Mouse (Mus musculus): ENCODE measurements around the gene Synpo2l.
A peak's percentile ranks its signal among the peaks of the same experiment; 100 is the strongest.

Gene Synpo2l

DNA sequence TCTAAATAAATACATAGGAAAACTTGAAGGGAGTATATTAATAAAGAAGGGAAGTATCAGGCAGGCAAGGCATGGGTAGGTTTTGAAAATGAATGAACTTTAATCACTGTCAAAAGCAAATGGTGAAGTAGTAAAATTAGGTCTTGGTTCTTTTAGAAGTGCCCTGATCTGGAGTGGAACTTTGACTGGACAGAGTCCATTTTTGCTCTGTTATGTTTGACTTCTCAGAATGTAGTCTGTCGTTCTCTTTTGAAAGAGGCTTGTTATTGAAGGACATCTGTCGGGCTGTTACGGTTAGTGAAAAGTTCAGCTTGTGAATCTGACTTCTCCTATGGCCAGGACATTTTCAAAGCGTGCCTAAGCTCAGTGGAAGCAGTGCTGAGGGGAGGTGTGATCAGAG lies 9.8 kb upstream of the Synpo2l start:
- DNase-seq, result no peak

DNA sequence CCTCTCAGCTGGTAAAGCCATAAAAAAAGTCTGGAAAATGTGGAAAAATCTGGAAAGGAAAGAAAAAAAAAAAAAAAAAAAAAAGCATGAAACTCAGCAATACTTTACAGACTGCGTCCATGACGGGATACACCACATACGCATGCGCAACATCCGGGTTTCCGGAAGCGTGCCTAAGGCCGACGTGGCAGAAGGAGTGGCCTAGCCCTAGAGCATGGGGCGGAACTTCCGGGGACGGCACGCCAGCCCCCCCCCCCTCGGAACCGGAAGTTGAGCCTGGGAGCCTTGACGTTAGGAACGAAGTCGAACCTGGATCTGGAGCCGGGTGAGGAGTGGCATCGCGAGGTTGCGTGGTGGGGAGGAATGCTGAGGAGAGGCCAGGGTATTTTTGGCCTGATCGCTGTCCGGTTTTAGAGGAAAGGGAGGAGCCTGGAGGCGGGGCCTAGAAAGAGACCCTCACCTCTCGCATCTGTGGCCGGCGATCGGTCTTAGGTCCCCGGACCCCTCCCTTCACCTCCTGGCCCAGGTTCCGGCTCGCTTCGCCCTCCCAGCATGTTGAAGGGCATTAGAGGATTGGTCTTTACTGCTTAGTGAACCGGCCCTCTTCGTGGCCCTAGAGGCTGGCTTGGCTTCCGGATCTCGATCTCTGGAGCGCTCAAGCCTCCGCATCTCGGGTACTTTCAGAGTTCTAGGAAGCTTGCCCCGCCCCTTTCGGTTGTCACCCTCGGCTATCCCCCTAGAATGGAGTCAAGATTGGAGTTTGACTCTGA lies 6.1 kb upstream of the Synpo2l start, which contains the start of gene Sec24c:
TSS of gene Sec24c (plus strand) at position 245 of the 770 bp plus-strand sequence.
- peak; percentile 99 for DNase-seq

DNA sequence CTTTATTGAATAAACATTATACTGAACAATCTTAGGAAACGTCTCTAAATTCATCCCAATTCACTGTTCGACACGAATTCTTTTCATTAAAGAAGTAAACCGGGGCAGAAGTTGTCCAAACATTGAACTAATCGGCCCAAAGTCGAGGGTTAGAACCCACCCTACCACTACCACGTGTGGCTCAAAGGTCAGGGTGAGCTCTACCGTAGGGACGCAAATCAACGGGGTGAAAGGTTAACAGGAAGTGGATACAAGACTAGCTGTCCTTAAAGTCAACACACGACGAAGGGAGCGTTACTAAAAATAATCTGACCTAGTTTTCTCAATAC lies 5.5 kb upstream of the Synpo2l start:
- no peak for DNase-seq

DNA sequence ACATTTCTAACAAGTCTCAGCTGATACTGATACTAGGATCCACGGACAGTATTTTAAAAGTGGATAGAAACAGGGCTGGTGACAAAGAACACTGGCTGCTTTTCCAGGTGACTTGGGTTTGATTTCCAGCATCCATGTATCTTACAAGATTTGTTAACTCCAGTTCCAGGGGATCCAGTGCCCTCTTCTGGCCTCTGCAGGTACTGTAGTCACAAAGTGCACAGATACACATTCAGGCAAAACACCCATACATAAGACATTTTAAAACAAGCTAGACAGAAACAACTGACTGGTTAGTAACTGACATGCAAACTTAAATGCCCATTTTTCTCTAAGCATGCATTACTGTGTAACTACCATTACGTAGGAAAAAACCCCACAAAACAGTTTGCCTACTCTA lies 4.8 kb upstream of the Synpo2l start:
- peak; percentile 63 for DNase-seq

DNA sequence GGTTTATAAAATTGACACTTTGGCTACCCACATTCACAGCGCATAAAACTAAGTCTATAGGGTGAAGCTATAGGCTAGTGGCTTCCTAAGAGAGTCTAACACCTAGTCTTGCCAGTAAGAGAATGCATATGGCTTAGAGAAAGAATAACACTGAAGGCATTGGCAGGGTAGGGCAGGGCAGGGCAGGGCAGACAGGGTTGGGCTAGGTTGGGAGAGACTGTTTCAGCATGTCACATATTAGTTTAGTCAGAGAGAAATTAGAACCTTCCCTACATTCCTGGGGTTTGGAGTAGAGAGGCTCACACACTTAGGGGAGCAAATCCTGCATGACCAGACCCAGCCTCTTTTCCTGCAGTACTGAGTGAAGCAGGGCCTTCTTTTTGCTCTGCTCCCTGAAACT lies 685 bp downstream of the Synpo2l start:
- DNase-seq, result no peak

DNA sequence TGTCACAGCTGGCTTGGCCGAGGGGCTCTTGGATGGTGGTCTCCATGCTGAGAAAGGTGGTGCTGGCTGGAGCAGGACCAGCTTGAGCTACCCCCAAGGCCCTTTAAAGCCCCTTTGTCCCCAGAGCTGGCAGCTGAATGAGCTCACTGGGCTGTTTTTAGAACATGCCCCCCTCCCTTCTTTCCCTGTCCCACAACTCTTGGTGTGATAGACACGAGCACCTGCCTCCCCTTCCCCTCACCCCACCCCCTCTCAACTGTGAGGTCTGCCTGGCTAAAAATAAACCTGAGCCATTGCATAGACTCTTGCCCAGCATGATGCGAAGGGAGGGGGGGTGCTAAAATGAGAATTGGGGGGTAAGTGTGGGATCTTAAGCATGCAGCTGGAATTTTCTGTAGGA lies 3.7 kb downstream of the Synpo2l start:
- DNase-seq, result no peak

DNA sequence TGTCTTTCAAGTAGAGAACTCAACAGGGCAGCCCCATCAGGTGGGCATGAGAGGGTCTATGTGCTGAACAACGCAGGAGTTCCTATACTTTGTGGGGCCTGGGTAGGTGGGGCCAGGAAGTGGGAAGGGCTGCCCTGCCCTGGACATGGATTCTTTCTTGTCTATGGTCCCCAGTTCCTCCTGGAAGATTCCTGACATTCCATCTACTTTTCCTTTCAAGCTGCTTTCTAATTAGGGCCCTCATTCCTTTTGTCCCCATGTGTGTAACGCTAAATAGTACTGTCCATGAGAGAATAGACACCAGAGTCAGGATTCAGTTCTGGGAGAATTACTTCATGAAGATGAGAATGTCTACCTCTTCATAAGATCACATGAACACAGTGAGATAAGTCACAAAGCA lies 4.6 kb downstream of the Synpo2l start:
- no peak for DNase-seq

DNA sequence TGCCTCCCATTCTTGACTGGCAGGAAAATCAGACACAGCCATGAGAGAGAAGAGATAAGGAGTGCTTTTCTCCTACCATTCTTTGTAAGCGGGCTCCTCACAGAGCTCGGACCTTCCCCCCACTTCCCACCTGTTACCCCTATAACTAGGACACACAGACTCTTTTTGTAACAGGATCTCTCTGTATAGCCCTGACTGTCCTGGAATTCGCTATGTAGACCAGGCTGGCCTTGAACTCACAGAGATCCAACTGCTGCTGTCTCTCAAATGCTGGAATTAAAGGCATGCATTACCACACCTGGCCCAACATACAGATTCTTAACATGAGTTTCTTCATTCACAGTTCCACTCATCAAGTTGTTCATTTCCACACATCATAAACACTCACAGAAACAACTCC lies 5.4 kb downstream of the Synpo2l start:
- no peak for DNase-seq

DNA sequence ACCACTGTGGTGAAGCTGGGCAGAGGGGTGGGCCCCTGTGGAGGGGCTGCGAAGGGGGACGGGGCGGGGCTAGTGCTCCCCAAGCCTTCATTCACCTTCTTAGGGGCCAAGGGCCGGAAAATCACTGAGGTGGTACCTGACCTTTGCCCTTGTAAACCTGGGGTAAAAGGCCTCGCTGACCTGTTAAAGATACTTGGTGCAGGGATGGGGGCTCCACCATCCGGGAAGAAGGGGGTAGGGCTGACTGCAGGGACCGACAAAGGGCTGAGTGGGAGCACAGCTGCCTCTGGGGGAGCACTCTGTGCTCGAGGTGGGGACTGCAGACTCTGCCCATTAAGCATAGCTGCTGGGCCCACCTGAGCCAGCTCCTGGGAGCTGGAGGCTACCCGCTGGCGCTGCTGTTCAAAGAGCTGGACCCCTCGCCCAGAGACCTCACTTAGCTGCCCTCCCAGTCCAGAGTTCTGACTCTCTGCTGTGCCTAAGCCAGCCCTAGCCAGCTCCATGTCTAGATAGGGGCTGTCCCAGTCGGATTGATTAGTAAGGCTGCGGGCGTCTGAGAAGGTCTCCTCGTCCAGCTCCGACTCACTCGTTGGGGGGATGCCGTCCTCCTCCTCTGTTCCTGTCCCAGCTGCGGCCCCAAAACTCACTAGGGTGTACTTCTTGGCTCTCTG lies 6.4 kb downstream of the Synpo2l start:
- DNase-seq, result peak; percentile 13

DNA sequence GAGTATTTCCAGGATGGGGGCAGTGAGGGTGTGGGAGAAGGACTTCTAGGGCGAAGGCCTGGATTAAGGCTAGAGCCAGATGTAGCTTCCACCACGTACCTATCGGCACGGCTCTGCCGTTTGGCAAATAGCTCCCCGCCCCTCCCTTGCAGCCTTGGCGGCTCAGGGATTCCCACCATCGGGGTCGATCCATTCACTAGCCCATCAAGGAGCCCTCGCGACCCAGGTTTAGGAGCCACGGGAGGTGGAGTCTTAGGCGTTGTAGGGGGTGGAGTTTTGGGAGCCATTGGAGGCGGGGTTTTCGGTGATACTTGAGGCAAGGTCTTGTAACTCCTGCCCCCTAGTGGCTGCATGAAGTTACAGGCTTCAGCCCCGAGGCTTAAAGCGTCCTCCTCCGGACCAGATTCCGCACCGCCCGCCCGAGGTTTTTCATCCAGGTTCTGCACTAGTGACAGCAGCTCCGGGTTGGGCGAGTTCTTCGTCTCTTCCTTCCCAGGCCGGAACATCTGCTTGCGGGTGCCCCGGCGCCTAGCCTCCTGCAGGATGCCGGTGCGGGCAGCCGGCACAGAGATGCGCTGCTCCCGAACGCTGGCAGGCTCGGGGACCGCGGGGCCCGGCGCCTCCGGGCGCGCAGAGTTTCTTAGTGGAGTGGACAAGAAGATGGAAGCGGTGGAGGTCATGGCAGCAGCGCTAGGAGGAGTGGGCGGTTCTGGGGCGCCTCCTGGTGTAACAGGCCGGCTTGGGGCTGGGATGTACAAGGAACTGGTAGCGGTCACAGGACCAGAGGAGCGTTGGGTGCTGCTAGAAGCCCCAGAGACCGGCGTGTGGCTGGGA lies 7.1 kb downstream of the Synpo2l start:
- peak; percentile 98 for DNase-seq

DNA sequence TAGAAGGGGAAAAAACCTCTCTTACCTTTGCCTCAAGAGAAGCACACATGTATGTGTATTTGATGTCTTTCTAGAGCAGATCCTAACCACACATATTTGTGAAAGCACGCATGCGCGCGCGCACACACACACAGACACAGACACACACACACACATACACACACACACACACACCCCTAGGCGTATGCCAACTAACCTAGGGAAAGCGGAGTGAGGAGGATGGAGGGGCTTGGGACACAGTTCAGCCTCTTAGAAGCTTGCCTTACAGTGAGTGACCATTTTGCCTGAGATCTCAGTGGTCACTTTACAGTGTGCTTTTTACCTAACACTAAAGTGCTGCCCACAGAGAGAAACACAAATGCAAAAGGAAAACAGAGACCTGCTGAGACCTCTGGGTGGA lies 8.5 kb downstream of the Synpo2l start:
- no peak for DNase-seq

DNA sequence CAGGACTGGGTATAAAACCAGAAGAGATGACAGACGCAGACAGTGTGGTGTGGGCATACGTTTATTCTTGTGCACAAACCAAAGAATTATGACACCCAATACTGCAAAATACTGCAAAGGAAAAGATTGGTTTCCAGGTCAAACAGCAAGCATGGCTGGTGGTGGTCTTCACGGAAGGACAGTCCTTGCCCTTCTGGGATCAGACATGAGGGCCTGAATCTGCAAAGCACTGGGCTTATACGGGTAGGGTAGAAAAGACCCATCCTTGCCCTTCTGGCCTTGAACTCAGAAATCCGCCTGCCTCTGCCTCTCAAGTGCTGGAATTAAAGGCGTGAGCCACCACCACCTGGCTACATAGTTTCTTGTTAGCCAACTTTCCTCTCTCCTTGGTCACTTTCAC lies 9.3 kb downstream of the Synpo2l start:
- DNase-seq, result no peak

DNA sequence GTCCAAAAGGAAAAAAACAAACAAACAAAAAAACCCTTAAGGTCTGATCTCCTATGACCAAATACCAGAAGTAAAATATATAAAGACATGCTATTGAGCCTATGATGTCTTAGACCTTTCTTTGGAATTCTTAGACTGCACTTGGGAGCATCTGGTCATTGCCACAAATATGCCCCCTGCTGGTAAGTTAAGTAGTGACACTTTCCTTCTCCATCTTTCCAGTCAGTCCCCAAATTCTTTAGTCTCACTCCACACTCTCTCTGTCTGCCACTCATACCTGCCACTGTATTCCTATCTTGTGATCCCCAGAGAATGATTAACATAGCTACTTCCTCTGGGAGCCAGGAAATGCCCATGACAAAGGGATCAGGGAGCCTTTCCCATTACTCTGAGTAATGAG lies 9.8 kb downstream of the Synpo2l start:
- DNase-seq, result peak; percentile 70

DNA sequence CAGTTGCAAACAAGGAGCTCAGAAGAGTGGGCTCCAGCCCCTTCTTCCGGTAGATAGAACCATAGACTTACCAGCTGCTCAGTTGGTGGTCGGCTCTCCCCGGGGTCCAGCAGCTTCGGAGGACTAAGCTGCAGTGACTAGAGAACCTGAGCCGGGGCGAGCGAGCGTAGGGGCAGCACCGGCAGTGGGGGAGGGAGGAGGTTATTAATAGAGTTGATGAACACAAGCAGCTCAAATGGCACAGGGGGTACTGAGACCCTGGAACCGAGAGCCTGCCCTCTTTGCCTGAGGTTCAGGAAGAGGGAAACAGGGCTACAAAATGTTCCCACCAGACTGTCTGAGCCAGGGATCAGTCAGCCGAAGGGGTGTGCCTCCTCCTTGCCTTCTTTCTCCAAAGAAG lies 11.8 kb downstream of the Synpo2l start, which contains the start of gene Myoz1:
TSS of gene Myoz1 (minus strand) at position 180 of the 400 bp plus-strand sequence.
- no peak for DNase-seq

DNA sequence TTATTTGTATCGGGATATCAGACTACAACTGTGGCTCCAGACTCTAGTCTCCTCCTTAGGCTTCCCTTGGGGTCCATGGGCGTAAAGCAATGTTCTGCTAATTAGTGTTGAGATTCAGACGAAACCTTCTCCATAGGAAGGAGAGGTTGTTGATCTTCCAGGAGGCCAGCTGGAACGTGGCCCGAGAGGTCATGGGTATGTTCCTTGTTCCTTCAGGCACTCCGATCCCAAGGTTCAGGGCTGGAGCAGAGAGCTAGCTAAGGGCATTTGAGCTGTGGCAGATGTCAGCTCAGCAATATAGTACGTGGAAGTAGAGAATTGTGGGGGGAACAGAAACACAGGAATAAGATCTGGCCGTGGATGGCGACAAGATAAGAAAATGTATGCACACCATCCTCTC lies 12.4 kb downstream of the Synpo2l start:
- no peak for DNase-seq

DNA sequence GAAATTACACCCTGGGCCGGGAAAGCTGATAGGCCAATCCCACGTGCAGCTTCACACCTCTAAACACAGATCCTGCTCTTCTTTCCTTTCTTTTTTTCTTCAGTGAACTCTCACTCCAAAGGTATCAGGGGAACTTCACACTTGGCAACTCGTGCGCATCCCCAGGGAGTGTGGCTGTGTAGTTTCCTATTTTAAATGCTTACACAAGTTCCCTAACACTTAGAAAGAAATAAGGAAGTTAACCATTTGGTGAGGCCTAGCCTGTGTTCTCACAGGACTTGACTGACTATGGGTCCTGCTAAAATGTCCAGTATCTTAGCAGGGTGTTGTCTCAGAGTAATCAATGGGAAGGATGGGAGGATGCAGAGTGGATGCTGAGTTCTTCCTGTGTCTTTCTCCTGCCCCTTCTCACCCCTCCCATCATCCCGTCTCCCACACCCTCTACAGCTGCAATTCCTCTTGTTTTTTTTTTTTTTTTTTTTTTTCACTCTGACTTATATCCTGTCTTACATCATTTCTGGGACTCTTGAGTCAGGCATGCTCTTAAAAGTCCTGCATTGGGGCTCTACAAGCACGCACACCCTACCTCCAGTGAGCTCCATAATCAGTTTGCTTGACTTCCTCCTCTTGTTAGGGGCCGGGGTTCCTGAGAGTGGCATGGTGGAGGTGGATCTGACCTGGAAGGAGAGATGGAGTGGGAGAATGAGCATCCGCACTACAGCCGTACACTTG lies 13.3 kb downstream of the Synpo2l start:
- no peak for DNase-seq

DNA sequence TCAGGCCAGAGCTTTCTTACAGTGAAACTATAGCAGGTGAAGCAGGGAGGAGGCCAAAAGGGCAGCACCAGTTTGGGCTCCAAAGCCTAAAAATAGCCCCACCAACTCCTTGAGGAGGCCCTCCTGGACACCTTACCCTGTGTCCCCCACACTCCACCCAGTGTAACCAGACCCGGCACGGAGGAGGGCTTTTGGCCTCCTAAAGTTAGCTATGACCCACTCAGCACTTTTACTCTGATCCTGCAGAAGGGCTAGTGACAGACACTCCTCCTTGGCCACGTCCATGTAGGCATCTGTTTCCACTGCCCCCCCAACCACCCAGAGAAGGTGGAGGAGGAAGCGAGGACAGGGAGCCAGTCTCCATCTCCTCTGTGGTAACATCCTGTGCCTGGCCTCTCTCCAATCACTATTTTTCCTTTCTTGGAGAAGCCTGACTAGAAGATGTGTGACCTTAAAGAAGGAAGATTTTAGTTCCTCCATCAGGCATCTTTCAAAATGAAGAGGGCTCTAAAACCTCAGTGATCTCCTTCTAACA lies 16.4 kb downstream of the Synpo2l start:
- DNase-seq, result no peak

DNA sequence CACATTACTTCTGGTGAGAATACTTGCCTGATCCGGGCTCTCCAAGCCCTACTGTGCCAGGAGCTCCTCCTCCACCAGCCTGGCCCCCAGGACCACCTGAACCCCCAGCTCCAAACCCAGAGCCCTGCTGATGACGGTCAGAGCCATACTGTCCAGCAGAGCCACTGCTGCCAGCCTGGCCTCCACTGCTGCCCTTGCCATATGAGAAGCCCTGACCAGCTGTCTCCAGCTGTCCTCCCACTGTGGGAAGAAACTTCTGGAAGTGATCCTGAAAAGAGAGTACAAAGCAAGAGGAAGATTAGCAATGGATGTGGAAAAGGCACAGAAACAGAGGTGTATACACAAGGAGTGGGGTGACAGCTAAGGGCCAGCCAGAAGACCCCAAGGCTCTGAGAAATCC lies 17.2 kb downstream of the Synpo2l start:
- DNase-seq, result peak; percentile 62

DNA sequence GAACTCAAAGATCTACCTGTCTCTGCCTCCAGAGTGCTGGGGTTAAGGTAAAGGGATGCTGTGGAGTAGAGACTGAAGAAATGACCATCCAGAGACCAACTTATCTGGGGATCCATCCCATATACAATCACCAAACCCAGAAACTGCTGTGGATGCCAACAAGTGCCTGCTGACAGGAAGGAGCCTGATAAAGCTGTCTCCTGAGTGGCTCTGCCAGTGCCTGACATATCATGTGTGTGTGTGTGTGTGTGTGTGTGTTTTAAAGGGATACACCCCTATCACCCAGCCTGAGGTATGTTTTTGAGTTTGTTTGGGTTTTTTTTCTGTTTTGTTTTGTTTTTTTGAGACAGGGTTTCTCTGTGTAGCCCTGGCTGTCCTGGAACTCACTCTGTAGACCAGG lies 21.8 kb downstream of the Synpo2l start:
- no peak for DNase-seq

DNA sequence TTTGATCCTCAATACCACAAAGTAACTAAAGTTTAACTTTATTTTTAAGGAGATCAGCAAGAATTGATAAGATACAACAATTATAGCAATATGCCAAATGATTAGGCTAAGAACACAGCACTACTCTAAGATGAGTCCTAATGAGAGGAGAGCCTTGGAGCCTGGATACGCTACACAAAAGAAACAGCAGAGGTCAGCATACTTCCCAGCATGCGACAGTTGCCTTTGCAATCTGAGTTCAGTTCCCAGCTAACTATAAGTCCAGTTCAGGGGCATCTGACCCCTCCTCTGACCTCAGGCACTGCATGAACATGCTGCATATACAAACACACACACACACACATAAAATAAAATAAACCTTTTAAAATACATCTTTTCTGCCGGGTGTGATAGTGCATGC lies 22.6 kb downstream of the Synpo2l start:
- no peak for DNase-seq

DNA sequence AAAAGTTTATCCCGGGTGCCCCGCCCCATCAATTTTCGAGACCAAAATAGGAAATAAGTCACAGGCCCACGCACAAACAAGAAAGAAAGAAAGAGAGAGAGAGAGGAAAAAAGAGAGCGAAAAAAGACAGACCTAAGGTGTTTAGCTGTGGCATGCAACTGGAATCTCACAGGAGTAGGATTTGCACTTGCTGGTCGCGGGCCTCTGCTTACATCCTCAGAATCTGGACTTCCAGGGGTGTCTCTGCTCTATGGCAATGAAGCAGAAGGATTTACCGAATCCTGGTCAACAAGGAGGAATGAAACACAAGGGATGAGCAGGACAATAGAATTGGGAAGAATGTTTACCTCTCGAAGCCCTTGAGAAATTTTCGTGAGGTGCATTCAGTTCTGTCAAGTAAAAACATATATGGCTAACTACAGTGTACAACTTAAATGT lies 26.7 kb downstream of the Synpo2l start:
- no peak for DNase-seq

DNA sequence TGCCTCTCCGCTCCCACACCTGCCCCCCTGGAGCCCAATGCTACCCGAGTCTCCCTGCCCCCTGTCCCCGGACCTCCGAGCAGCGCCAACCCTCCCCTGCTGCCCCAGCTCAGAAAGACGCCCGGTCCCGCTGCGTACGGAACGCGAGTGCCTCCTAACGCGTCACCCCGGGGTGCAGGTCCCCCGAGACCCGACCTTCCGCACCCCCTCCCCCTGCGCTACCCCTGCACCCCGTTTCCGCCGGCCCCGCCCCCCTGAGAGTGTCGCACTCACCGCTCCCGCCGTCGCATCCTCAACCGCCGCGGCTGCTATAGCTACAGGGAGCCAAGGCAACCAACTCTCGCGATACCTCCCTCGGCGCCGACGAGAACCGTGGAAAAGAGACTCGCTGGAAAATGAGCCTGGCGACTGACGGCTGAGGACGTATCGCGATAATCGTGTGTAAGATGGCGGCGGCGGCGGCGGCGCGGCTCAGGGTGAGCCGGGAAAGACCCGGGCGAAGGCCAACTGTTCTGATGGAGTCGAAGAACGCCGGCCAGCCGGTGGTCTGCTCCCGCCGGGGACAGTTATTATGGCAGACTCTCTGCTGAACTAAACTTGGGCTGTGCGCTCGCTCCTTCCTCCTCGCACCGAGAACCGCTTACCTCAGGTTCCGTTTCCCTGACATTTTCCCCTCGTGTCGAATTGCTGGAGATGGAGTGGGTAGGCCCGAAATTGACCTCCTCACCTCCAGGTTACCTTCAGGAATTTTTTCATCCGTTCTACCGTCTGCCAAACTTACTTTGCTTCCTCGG lies 27.3 kb downstream of the Synpo2l start, which contains the start of gene Usp54:
TSS of gene Usp54 (minus strand) at position 420 of the 794 bp plus-strand sequence.
- DNase-seq, result peak; percentile 99
